Comparison of ENCODE assay signal across 27 mouse cellular contexts in genomic region chr7:57560732-57561436, GRCm38 (mm10). TPM values are rescaled to one million over a fixed set of nuclear protein-coding genes. Genes with fewer than 3 reads are reported as not detected.
"Had no signal": no experiment of that assay in that cellular context is flagged by ENCODE, and none has a peak within 500 bp of the region (broad histone marks: within the 10 kb centered on the region; RNA-seq: fewer than 3 reads in every experiment).

No protein-coding gene starts in this region.

- ATAC-seq: hindbrain, postnatal 0 days; liver, embryonic 12.5 days had no signal

- H3K9ac ChIP-seq: heart, embryonic 13.5 days; heart, embryonic 15.5 days; hindbrain, embryonic 13.5 days; hindbrain, embryonic 15.5 days; kidney, embryonic 15.5 days; limb, embryonic 12.5 days; liver, embryonic 12.5 days; liver, embryonic 14.5 days had no signal

- H3K9me3 ChIP-seq: heart, embryonic 13.5 days; heart, embryonic 15.5 days; hindbrain, embryonic 13.5 days; hindbrain, embryonic 15.5 days; kidney, embryonic 15.5 days; limb, embryonic 10.5 days; limb, embryonic 12.5 days; liver, embryonic 12.5 days had no signal

- H3K4me1 ChIP-seq: heart, embryonic 13.5 days; heart, embryonic 15.5 days; hindbrain, embryonic 13.5 days; hindbrain, embryonic 15.5 days; kidney, embryonic 15.5 days; limb, embryonic 10.5 days; limb, embryonic 12.5 days; liver, embryonic 12.5 days had no signal

- H3K4me2 ChIP-seq: heart, embryonic 11.5 days; heart, embryonic 13.5 days; heart, embryonic 15.5 days; hindbrain, embryonic 13.5 days; hindbrain, embryonic 15.5 days; kidney, embryonic 15.5 days; limb, embryonic 12.5 days; liver, embryonic 12.5 days had no signal

- H3K36me3 ChIP-seq: heart, embryonic 13.5 days; heart, embryonic 15.5 days; hindbrain, embryonic 13.5 days; hindbrain, embryonic 15.5 days; kidney, embryonic 15.5 days; limb, embryonic 10.5 days; limb, embryonic 12.5 days; liver, embryonic 12.5 days had no signal

- DNase-seq: gastrocnemius, postnatal 14 days; gastrocnemius, postnatal 36 days; heart, adult 11 months; heart, adult 2 months; heart, postnatal 14 days; heart, postnatal 36 days; kidney, adult 18-20 months; kidney, adult 8-10 months; kidney, postnatal 14 days; kidney, postnatal 4 days; liver had no signal

- H3K27ac ChIP-seq: heart, adult 2 months; heart, embryonic 13.5 days; heart, embryonic 15.5 days; hindbrain, embryonic 13.5 days; hindbrain, embryonic 15.5 days; hindbrain, postnatal 0 days; kidney, embryonic 15.5 days; kidney, postnatal 0 days; layer of hippocampus, adult 2 months; left cerebral cortex, adult 2 months; limb, embryonic 10.5 days; limb, embryonic 12.5 days; liver, embryonic 12.5 days; liver, embryonic 14.5 days had no signal

- H3K27me3 ChIP-seq: heart, embryonic 13.5 days; heart, embryonic 15.5 days; hindbrain, embryonic 13.5 days; hindbrain, embryonic 15.5 days; kidney, embryonic 15.5 days; limb, embryonic 12.5 days; liver, embryonic 12.5 days had no signal

- H3K4me3 ChIP-seq: heart, adult 2 months; heart, embryonic 13.5 days; heart, embryonic 15.5 days; hindbrain, embryonic 13.5 days; hindbrain, embryonic 15.5 days; kidney, embryonic 15.5 days; layer of hippocampus, adult 2 months; left cerebral cortex, adult 2 months; limb, embryonic 10.5 days; limb, embryonic 12.5 days; liver, embryonic 12.5 days had no signal

RNA-seq across cellular contexts. Expression of gene Gabra5, which starts 51.0 kb away (rescaled TPM):
- polyA plus RNA-seq: gonadal fat pad, adult 2 months; heart, adult 2 months; heart, embryonic 11.5 days; heart, postnatal 0 days had no signal
